Mouse (Mus musculus): ENCODE measurements at regions not wholly inside any gene's neighbourhood (a gene's known extent, or its start where the extent isn't known, plus 50 kb on each side); places are given as distances from the start of the nearest gene placed in this dataset.

DNA sequence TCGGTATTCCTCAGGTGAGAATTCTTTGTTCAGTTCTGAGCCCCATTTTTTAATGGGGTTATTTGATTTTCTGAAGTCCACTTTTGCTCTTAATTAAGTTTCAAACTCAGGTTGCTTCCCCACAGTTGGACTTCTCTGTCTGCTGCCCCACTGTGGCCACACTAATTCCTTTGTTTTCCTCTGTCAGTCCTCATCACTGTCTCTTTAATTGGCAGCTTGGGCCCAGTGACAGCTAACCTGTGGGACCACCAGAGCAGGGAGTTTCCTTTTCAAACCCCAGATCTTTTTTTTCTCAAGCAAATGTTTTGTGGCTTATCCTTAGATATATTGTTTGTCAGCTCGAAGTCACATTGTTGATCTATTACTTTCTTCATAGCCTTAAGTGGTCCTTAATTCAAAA lies 183.9 kb downstream of the Zfp619 start:
- no peak for TF ChIP-seq CTCF (IDR thresholded peaks at IDR 0.05; ENCODE audit: low read depth)
- no peak for TF ChIP-seq EP300 (IDR thresholded peaks at IDR 0.05; ENCODE audit: low read depth)
